Mouse (Mus musculus) testis, adult 2 months (tissue): ENCODE data around the gene Bms1. TPM values are rescaled to one million over a fixed set of nuclear protein-coding genes. Genes with fewer than 3 reads are reported as not detected.

Experiments used
- H3K27ac ChIP-seq: fragments of 200-500 bp; 2 replicates; pipeline ENCODE4 v1.5.1; 2012; ENCODE audit warnings: low read depth, low read length; ENCODE audit not compliant: control insufficient read depth, insufficient read depth
- H3K27me3 ChIP-seq: fragments of 200-500 bp; 2 replicates; pipeline ENCODE4 v1.6.1; 2012; ENCODE audit warnings: mild to moderate bottlenecking, low read length, moderate library complexity; ENCODE audit not compliant: control insufficient read depth, insufficient read depth
- H3K36me3 ChIP-seq: fragments of 200-500 bp; 2 replicates; pipeline ENCODE4 v1.6.1; 2012; ENCODE audit warnings: mild to moderate bottlenecking, low read length; ENCODE audit not compliant: control insufficient read depth, insufficient read depth
- H3K4me1 ChIP-seq: fragments of 200-500 bp; 2 replicates; pipeline ENCODE4 v1.6.1; 2012; ENCODE audit warnings: low read length; ENCODE audit not compliant: control insufficient read depth, insufficient read depth
- H3K4me3 ChIP-seq: fragments of 200-500 bp; 2 replicates; pipeline ENCODE4 v1.5.1; 2012; ENCODE audit warnings: low read depth, mild to moderate bottlenecking, low read length, moderate library complexity, mixed read lengths; ENCODE audit not compliant: control insufficient read depth
- CTCF ChIP-seq: fragments of 200-500 bp; IDR thresholded peaks from 2 replicates; pipeline ENCODE4 v1.5.1; 2012; ENCODE audit warnings: low read depth, mild to moderate bottlenecking, inconsistent platforms, low read length, moderate library complexity; ENCODE audit not compliant: control insufficient read depth, insufficient read depth, insufficient replicate concordance
- POLR2A ChIP-seq: fragments of 200-500 bp; IDR thresholded peaks from 2 replicates; pipeline ENCODE4 v1.6.1; 2012; ENCODE audit warnings: low read depth, mild to moderate bottlenecking, inconsistent platforms, low read length, moderate library complexity; ENCODE audit not compliant: control insufficient read depth
- polyA plus RNA-seq: library from polyadenylated mRNA; depleted of rRNA; stranded (reverse); fragments of >200 nt; gene quantifications from 2 replicates; pipeline ENCODE4 v1.2.3, GENCODE M21; 2012

The Bms1 gene
- polyA plus RNA-seq, 1 experiment = 20.6 TPM

- H3K27me3 ChIP-seq = no peaks in the 10 kb centered on the region
- no peak for TF ChIP-seq POLR2A
- TF ChIP-seq CTCF = no peak
- no peak overlapping the region for H3K4me3 ChIP-seq
- H3K36me3 ChIP-seq = peaks cover 20% of the 10 kb centered on the region
- H3K27ac ChIP-seq = no peak overlapping the region
- H3K4me1 ChIP-seq = no peaks in the 10 kb centered on the region
These were observed 10.8 kb downstream of the Bms1 start for GRCm38 (mm10) chr6:118408510-118408909.

DNA sequence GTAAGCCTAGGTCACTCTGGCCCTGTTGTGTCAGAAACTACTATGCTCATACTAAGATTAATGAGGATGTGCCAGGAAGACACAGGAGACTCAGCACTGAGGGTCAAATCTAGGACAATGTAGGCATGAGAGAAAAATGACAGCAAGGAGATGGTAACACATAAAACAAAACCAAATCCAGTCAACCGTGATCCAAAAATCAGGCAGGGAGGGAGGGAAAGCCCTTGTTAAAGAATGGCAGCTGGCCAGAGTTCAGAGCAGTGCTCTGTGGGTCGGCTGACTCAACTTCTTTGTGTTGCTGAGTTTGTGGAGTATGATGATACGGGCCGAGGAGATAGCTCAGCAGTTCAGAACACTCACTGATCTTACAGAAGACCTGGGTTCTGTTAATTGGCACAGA, 12.9 kb downstream of the Bms1 start:
- Histone ChIP-seq H3K4me1 (no peaks in the 10 kb centered on the region), H3K27me3 (no peaks in the 10 kb centered on the region), H3K27ac (no peak overlapping the region), H3K36me3 (peaks cover 19% of the 10 kb centered on the region), H3K4me3 (no peak overlapping the region)
- TF ChIP-seq POLR2A (no peak), CTCF (no peak)

DNA sequence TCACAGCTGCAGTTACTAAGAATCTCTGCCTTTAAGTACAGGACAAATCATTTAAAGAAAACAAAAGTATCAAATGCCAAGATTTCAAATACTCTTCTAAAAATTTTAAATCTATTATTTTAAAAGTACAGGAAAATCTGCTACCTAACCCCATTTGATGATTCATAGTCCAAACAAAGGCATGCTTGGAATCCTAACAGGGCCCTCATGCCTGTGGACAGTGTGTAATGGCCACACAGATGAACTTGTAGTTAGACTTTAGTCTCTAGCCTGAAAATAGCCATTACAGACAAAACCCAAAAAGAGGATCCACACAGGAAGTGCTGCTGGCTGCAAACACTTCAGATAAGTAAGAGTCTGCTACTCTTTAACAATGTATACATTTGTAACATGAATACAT, 28.5 kb downstream of the Bms1 start:
- Histone ChIP-seq H3K36me3 (peaks cover 1% of the 10 kb centered on the region), H3K4me1 (peaks cover 3% of the 10 kb centered on the region; the same call in 1 of the 2 replicates), H3K27me3 (no peaks in the 10 kb centered on the region), H3K27ac (no peak overlapping the region), H3K4me3 (no peak overlapping the region)
- TF ChIP-seq CTCF = no peak
- no peak for TF ChIP-seq POLR2A

DNA sequence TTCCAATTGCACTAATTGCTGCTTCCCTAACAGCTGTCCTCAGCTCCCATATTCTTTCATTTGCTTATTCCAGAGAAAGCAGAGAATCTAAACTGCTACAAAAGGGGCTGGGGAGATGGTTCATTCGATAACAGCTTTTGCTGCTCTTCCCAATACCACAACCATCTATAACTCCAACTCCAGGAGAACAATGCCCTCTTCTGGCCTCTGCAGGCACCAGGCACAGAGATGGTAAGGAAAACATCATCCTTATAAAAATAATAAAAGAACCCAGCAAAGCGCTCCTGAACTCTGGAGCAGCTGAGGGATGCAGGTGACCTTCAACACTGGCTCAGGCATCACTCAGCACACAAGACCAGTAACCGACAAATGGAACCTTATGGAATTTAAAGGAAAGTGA, 33.3 kb downstream of the Bms1 start:
- Histone ChIP-seq H3K27ac (no peak overlapping the region), H3K4me3 (no peak overlapping the region), H3K36me3 (peaks cover 2% of the 10 kb centered on the region; the same call in 1 of the 2 replicates), H3K27me3 (no peaks in the 10 kb centered on the region), H3K4me1 (peaks cover 3% of the 10 kb centered on the region; the same call in 1 of the 2 replicates)
- TF ChIP-seq POLR2A = no peak
- TF ChIP-seq CTCF = no peak

DNA sequence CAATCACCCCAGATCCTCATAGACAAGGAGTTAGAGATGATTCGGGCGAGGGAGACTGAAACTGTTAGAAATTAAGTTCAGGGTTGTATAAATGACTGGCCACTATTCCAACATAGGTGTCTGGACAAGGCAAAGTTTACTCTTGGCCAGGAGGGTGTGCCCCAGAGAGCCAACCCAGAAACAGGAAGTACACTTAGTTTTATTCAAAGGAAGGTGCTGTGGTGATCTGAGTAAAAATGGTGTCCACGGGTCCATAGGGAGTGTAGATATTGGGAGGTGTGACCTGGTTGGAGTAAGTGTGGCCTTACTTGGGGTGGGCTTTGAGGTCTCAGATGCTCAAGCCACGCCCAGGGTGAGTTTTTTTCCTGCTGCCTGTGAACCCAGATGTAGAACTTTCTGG, 38.0 kb downstream of the Bms1 start:
- Histone ChIP-seq H3K27me3 (no peaks in the 10 kb centered on the region), H3K4me3 (no peak overlapping the region), H3K4me1 (no peaks in the 10 kb centered on the region), H3K36me3 (peaks cover 2% of the 10 kb centered on the region; the same call in 1 of the 2 replicates), H3K27ac (no peak overlapping the region)
- no peak for TF ChIP-seq POLR2A
- no peak for TF ChIP-seq CTCF

DNA sequence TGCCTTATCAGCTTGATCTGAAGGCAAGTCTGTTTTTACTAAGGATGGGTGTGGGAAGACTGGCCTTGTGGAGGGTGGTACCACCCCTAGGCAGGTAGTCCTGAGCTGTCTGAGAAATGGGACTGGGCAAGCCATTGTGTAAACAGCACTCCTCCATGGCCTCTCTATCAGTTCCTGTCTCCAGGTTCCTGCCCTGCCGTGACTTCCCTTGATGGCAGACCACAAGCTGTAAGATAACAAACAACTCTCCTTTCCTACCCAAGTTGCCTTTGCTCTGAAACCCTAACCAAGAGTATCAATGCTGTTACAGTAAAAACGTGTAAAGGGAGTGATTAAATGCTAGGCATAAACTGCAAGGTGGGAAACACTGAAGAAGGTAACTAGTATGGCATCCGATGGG, 38.6 kb downstream of the Bms1 start:
- no peaks in the 10 kb centered on the region for H3K4me1 ChIP-seq
- H3K27ac ChIP-seq = no peak overlapping the region
- TF ChIP-seq POLR2A (no peak), CTCF (no peak)
- no peak overlapping the region for H3K4me3 ChIP-seq
- no peaks in the 10 kb centered on the region for H3K27me3 ChIP-seq
- H3K36me3 ChIP-seq = peaks cover 2% of the 10 kb centered on the region; the same call in 1 of the 2 replicates

GRCm38 (mm10) chr6:118379451-118380167, 39.7 kb downstream of the Bms1 start:
- Histone ChIP-seq H3K4me3 (no peak overlapping the region), H3K27me3 (no peaks in the 10 kb centered on the region), H3K36me3 (no peaks in the 10 kb centered on the region), H3K27ac (no peak overlapping the region), H3K4me1 (no peaks in the 10 kb centered on the region)
- TF ChIP-seq CTCF (peak; percentile 66), POLR2A (no peak)
